Mouse (Mus musculus) heart, postnatal 0 days (tissue): ENCODE data around the gene Tmem115. TPM values are rescaled to one million over a fixed set of nuclear protein-coding genes. Genes with fewer than 3 reads are reported as not detected.
"Not testable (repeated sequence)": the region's sequence is repeated elsewhere in the genome, so short reads cannot be mapped to it uniquely, and the experiment has no call there.

ENCODE experiments used
- ATAC-seq: fragments of 200-750 bp; cut with Nextera tagmentation; 2 replicates; pipeline ENCODE4 v1.8.0; 2017; ENCODE audit warnings: low read depth, moderate number of reproducible peaks, moderate library complexity; ENCODE audit not compliant: insufficient read depth
- DNase-seq: peaks from one replicate; pipeline ENCODE4 v3.0.0-alpha.2; 2016; ENCODE audit warnings: low spot score
- H3K27ac ChIP-seq: fragments of 300-500 bp; sonication (generic); 2 replicates; pipeline ENCODE4 v1.5.1; 2014; ENCODE audit warnings: low read depth, mild to moderate bottlenecking
- H3K27me3 ChIP-seq: fragments of 300-500 bp; sonication (generic); 2 replicates; pipeline ENCODE4 v1.6.1; 2014; ENCODE audit warnings: low read length, mixed read lengths; ENCODE audit not compliant: control insufficient read depth, insufficient read depth
- H3K36me3 ChIP-seq: fragments of 300-500 bp; sonication (generic); replicated peaks from 2 replicates; pipeline ENCODE4 v1.6.1; 2014; ENCODE audit warnings: low read length, mixed read lengths; ENCODE audit not compliant: control insufficient read depth, insufficient read depth
- H3K4me1 ChIP-seq: fragments of 300-500 bp; sonication (generic); 2 replicates; pipeline ENCODE4 v1.6.1; 2014; ENCODE audit warnings: antibody characterized with exemption; ENCODE audit not compliant: control insufficient read depth, insufficient read depth
- H3K4me2 ChIP-seq: fragments of 300-500 bp; sonication (generic); 2 replicates; pipeline ENCODE4 v1.6.1; 2014; ENCODE audit warnings: low read depth, mild to moderate bottlenecking, low read length, moderate library complexity
- H3K4me3 ChIP-seq: fragments of 300-500 bp; sonication (generic); 2 replicates; pipeline ENCODE4 v1.5.1; 2014; ENCODE audit warnings: low read depth, low read length
- H3K9ac ChIP-seq: fragments of 300-500 bp; sonication (generic); replicated peaks from 2 replicates; pipeline ENCODE4 v1.6.1; 2014; ENCODE audit warnings: low read depth, low read length, mixed read lengths
- H3K9me3 ChIP-seq: fragments of 300-500 bp; sonication (generic); replicated peaks from 2 replicates; pipeline ENCODE4 v1.6.1; 2016; ENCODE audit warnings: low read length; ENCODE audit not compliant: control insufficient read depth
- CTCF ChIP-seq: IDR thresholded peaks from 2 replicates; pipeline ENCODE4 v1.5.1; 2016; ENCODE audit warnings: antibody characterized with exemption, control low read depth, low read depth
- EP300 ChIP-seq: IDR thresholded peaks from 2 replicates; pipeline ENCODE4 v1.6.1; 2016; ENCODE audit warnings: antibody characterized with exemption, low read depth
- WGBS: fragments of 180-500 bp; shearing (Covaris S2); extraction: QIAGEN DNeasy Blood & Tissue Kit; methylation state at CpG from one replicate; pipeline ENCODE4 v1.1.7; 2014; 5-methylcytosine and 5-hydroxymethylcytosine counted together
- polyA plus RNA-seq: library from polyadenylated mRNA; unstranded; fragments of >200 nt; fragmentation: Nextera tagmentation; extraction: Ambion mirVana; gene quantifications from 2 replicates; pipeline ENCODE4 v1.2.1, GENCODE M21; 2015
- total RNA-seq: library from RNA; depleted of rRNA; stranded (reverse); fragments of >200 nt; gene quantifications from 2 replicates; pipeline ENCODE4 v1.2.3, GENCODE M21; 2014; ENCODE audit warnings: low replicate concordance

Gene Tmem115
- total and polyA plus RNA-seq, 2 experiments from 2014 or later = 26.7 to 33.4 TPM

GRCm38 (mm10) chr9:107565556-107565955 is 31.8 kb downstream of the Tmem115 start:
- not testable (repeated sequence) for H3K27me3 ChIP-seq, ATAC-seq, H3K9ac ChIP-seq, DNase-seq, H3K9me3 ChIP-seq
- 0 out of 2 replicates have a peak overlapping the region, but pooled peaks have one; percentile 5 for H3K4me3 ChIP-seq
- peak overlapping the region; percentile 26 for H3K4me2 ChIP-seq
- H3K4me1 ChIP-seq = peaks cover 21% of the 10 kb centered on the region
- peaks cover 25% of the 10 kb centered on the region for H3K36me3 ChIP-seq
- peak; percentile 34 for TF ChIP-seq CTCF
- 52% methylated on average over 5 of the region's 5 CpGs for WGBS
- H3K27ac ChIP-seq = peak overlapping the region; percentile 90

- Histone ChIP-seq H3K36me3 (peaks cover 19% of the 10 kb centered on the region), H3K9ac (no peak overlapping the region), H3K4me2 (peak overlapping the region; percentile 25; the same call in 1 of the 2 replicates), H3K27ac (peak overlapping the region; percentile 90), H3K27me3 (no peaks in the 10 kb centered on the region), H3K9me3 (no peaks in the 10 kb centered on the region), H3K4me1 (peaks cover 27% of the 10 kb centered on the region), H3K4me3 (0 out of 2 replicates have a peak overlapping the region, but pooled peaks have one; percentile 5)
- 42% methylated on average over 15 of the region's 15 CpGs for WGBS
- no peak for ATAC-seq
- no peak for DNase-seq
- TF ChIP-seq EP300 (no peak), CTCF (peak; percentile 74)
Measured at GRCm38 (mm10) chr9:107566041-107566709, 32.4 kb downstream of the Tmem115 start.

- DNase-seq = no peak
- no peak overlapping the region for H3K4me3 ChIP-seq
Measured at GRCm38 (mm10) chr9:107566855-107567254, 33.1 kb downstream of the Tmem115 start.

GRCm38 (mm10) chr9:107567702-107568319 is 34.1 kb downstream of the Tmem115 start, which contains the start of gene Hyal2:
Hyal2 (plus strand) TSS chr9:107567945.
- no peaks in the 10 kb centered on the region for H3K27me3 ChIP-seq
- peaks cover 22% of the 10 kb centered on the region for H3K36me3 ChIP-seq
- peak within 1 kb of the TSS; percentile 90 for H3K27ac ChIP-seq
- H3K9ac ChIP-seq = peak within 1 kb of the TSS; percentile 77
- H3K4me3 ChIP-seq = peak within 1 kb of the TSS; percentile 76
- H3K9me3 ChIP-seq = no peaks in the 10 kb centered on the region
- peak within 1 kb of the TSS; percentile 76 for H3K4me2 ChIP-seq
- DNase-seq = no peak
- no peak for ATAC-seq
- TF ChIP-seq CTCF (no peak), EP300 (no peak)
- peaks cover 29% of the 10 kb centered on the region for H3K4me1 ChIP-seq
- WGBS = 21% methylated on average over 18 of the region's 18 CpGs

More at GRCm38 (mm10) chr9:107566855-107567254, 33.1 kb downstream of the Tmem115 start:
- H3K27ac ChIP-seq = peak overlapping the region; percentile 90
- WGBS = 50% methylated on average over 3 of the region's 3 CpGs
- H3K36me3 ChIP-seq = peaks cover 19% of the 10 kb centered on the region
- H3K9me3 ChIP-seq = no peaks in the 10 kb centered on the region
- H3K9ac ChIP-seq = no peak overlapping the region
- TF ChIP-seq CTCF (no peak), EP300 (peak; percentile 90; the same call in 1 of the 2 replicates)
- peaks cover 29% of the 10 kb centered on the region for H3K4me1 ChIP-seq
- H3K27me3 ChIP-seq = no peaks in the 10 kb centered on the region
- peak; percentile 42 for ATAC-seq
- H3K4me2 ChIP-seq = peak overlapping the region; percentile 76; the same call in 1 of the 2 replicates

- Histone ChIP-seq H3K4me2 (peak overlapping the region; percentile 76), H3K9me3 (no peaks in the 10 kb centered on the region), H3K36me3 (peaks cover 27% of the 10 kb centered on the region), H3K4me3 (peak overlapping the region; percentile 76), H3K27ac (peak overlapping the region; percentile 90), H3K4me1 (peaks cover 28% of the 10 kb centered on the region), H3K27me3 (no peaks in the 10 kb centered on the region), H3K9ac (peak overlapping the region; percentile 77)
- 2% methylated on average over 41 of the region's 41 CpGs for WGBS
- ATAC-seq (peak; percentile 79), DNase-seq (peak; percentile 85)
- TF ChIP-seq CTCF = no peak
- TF ChIP-seq EP300 = peak; percentile 95
Measured at GRCm38 (mm10) chr9:107568331-107569261, 34.9 kb downstream of the Tmem115 start.
